In genomic region chr15:61707952-61708351, GRCm38 (mm10) we compare ENCODE assay signal across 9 mouse cellular contexts.
DNase-seq lines count a peak whose midpoint lies in the region; ATAC-seq and TF ChIP-seq lines count a peak whose summit lies in the region.
"Had no signal": no experiment of that assay in that cellular context is flagged by ENCODE, and none has a peak within 500 bp of the region (broad histone marks: within the 10 kb centered on the region; RNA-seq: fewer than 3 reads in every experiment).

No protein-coding gene starts in this region.

- H3K27ac ChIP-seq in forebrain, postnatal 0 days (ENCODE audit: low read depth, low read length) = no peak overlapping the region
- no peak overlapping the region for H3K27ac ChIP-seq in forebrain, embryonic 11.5 days (ENCODE audit: low read depth, low read length)
- peak overlapping the region; percentile 52; the same call in 1 of the 2 replicates for H3K27ac ChIP-seq in heart, embryonic 15.5 days
- H3K27ac ChIP-seq in lung, embryonic 15.5 days = 0 out of 2 replicates have a peak overlapping the region, but pooled peaks have one; percentile 42
- no peak overlapping the region for H3K27ac ChIP-seq in liver, embryonic 12.5 days
- no peak overlapping the region for H3K27ac ChIP-seq in neural tube, embryonic 15.5 days (replicated peaks)
- H3K27ac ChIP-seq: limb, embryonic 15.5 days had no signal

- H3K27me3 ChIP-seq in forebrain, postnatal 0 days (ENCODE audit: insufficient read depth, low read length) = no peaks in the 10 kb centered on the region
- no peaks in the 10 kb centered on the region for H3K27me3 ChIP-seq in forebrain, embryonic 11.5 days (ENCODE audit: control insufficient read depth, insufficient read depth, low read length)
- no peaks in the 10 kb centered on the region for H3K27me3 ChIP-seq in heart, embryonic 15.5 days
- no peaks in the 10 kb centered on the region for H3K27me3 ChIP-seq in lung, embryonic 15.5 days
- H3K27me3 ChIP-seq in liver, embryonic 12.5 days (replicated peaks) = no peaks in the 10 kb centered on the region
- H3K27me3 ChIP-seq in neural tube, embryonic 15.5 days (replicated peaks) = no peaks in the 10 kb centered on the region
- H3K27me3 ChIP-seq: limb, embryonic 15.5 days had no signal

- H3K36me3 ChIP-seq in forebrain, postnatal 0 days (ENCODE audit: insufficient read depth) = no peaks in the 10 kb centered on the region
- H3K36me3 ChIP-seq in forebrain, embryonic 11.5 days (ENCODE audit: control insufficient read depth, insufficient read depth, low read length) = no peaks in the 10 kb centered on the region
- no peaks in the 10 kb centered on the region for H3K36me3 ChIP-seq in heart, embryonic 15.5 days
- no peaks in the 10 kb centered on the region for H3K36me3 ChIP-seq in lung, embryonic 15.5 days
- H3K36me3 ChIP-seq in liver, embryonic 12.5 days = no peaks in the 10 kb centered on the region
- no peaks in the 10 kb centered on the region for H3K36me3 ChIP-seq in neural tube, embryonic 15.5 days
- H3K36me3 ChIP-seq: limb, embryonic 15.5 days had no signal

- WGBS in forebrain, postnatal 0 days = 50% methylated on average over 6 of the region's 6 CpGs
- WGBS in forebrain, embryonic 11.5 days = 90% methylated on average over 6 of the region's 6 CpGs
- WGBS in heart, embryonic 15.5 days = 15% methylated on average over 6 of the region's 6 CpGs
- 27% methylated on average over 6 of the region's 6 CpGs for WGBS in lung, embryonic 15.5 days
- 38% methylated on average over 6 of the region's 6 CpGs for WGBS in liver, embryonic 12.5 days (ENCODE audit: insufficient replicate concordance)
- 80% methylated on average over 6 of the region's 6 CpGs for WGBS in neural tube, embryonic 15.5 days

- no peak overlapping the region for H3K4me2 ChIP-seq in forebrain, postnatal 0 days (ENCODE audit: low read depth)
- no peak overlapping the region for H3K4me2 ChIP-seq in forebrain, embryonic 11.5 days (ENCODE audit: low read depth, low read length, severe bottlenecking)
- peak overlapping the region; percentile 28 for H3K4me2 ChIP-seq in heart, embryonic 15.5 days
- H3K4me2 ChIP-seq in lung, embryonic 15.5 days = no peak overlapping the region; the same call in 1 of the 2 replicates
- no peak overlapping the region for H3K4me2 ChIP-seq in liver, embryonic 12.5 days
- no peak overlapping the region for H3K4me2 ChIP-seq in neural tube, embryonic 15.5 days
- H3K4me2 ChIP-seq: limb, embryonic 15.5 days had no signal

- no peak overlapping the region for H3K4me3 ChIP-seq in forebrain, postnatal 0 days (ENCODE audit: low read depth, low read length)
- H3K4me3 ChIP-seq in forebrain, embryonic 11.5 days (ENCODE audit: low read depth, low read length) = no peak overlapping the region
- H3K4me3 ChIP-seq in heart, embryonic 15.5 days = no peak overlapping the region
- H3K4me3 ChIP-seq in lung, embryonic 15.5 days = no peak overlapping the region
- H3K4me3 ChIP-seq in liver, embryonic 12.5 days = no peak overlapping the region
- no peak overlapping the region for H3K4me3 ChIP-seq in neural tube, embryonic 15.5 days (replicated peaks)
- H3K4me3 ChIP-seq: limb, embryonic 15.5 days had no signal

- DNase-seq in forebrain, postnatal 0 days = peak; percentile 57
- no peak for DNase-seq in forebrain, embryonic 11.5 days (ENCODE audit: low spot score)
- peak; percentile 68 for DNase-seq in adrenal gland, adult 2 months
- DNase-seq in spleen, postnatal 4 days (ENCODE audit: low spot score in 2 of 2) = no peak

- ATAC-seq in forebrain, postnatal 0 days = peak; percentile 60
- no peak for ATAC-seq in forebrain, embryonic 11.5 days (replicated peaks; ENCODE audit: low FRiP score)
- ATAC-seq in heart, embryonic 15.5 days (replicated peaks; ENCODE audit: insufficient number of reproducible peaks, insufficient read depth, low FRiP score, low read depth) = 0 out of 2 replicates have a peak, but pooled peaks have one; percentile 50
- ATAC-seq in lung, embryonic 15.5 days (ENCODE audit: borderline replicate concordance, extremely low read depth, low FRiP score, low TSS enrichment) = peak; percentile 89
- ATAC-seq in liver, embryonic 12.5 days = no peak
- ATAC-seq in neural tube, embryonic 15.5 days (ENCODE audit: low FRiP score) = no peak

- H3K4me1 ChIP-seq in forebrain, postnatal 0 days (ENCODE audit: insufficient read depth) = no peaks in the 10 kb centered on the region
- H3K4me1 ChIP-seq in forebrain, embryonic 11.5 days (replicated peaks; ENCODE audit: control insufficient read depth, insufficient read depth, low read length) = no peaks in the 10 kb centered on the region
- H3K4me1 ChIP-seq in heart, embryonic 15.5 days (replicated peaks) = peaks cover 13% of the 10 kb centered on the region
- H3K4me1 ChIP-seq in lung, embryonic 15.5 days = peaks cover 14% of the 10 kb centered on the region
- no peaks in the 10 kb centered on the region for H3K4me1 ChIP-seq in liver, embryonic 12.5 days
- no peaks in the 10 kb centered on the region for H3K4me1 ChIP-seq in neural tube, embryonic 15.5 days

- no peak overlapping the region for H3K9ac ChIP-seq in forebrain, postnatal 0 days
- H3K9ac ChIP-seq in forebrain, embryonic 11.5 days (ENCODE audit: low read length) = no peak overlapping the region
- no peak overlapping the region for H3K9ac ChIP-seq in heart, embryonic 15.5 days
- H3K9ac ChIP-seq in lung, embryonic 15.5 days = no peak overlapping the region
- H3K9ac ChIP-seq in liver, embryonic 12.5 days = no peak overlapping the region
- H3K9ac ChIP-seq in neural tube, embryonic 15.5 days (replicated peaks) = no peak overlapping the region
- H3K9ac ChIP-seq: limb, embryonic 15.5 days had no signal

- no peak for TF ChIP-seq CTCF in forebrain, postnatal 0 days (IDR thresholded peaks at IDR 0.05; ENCODE audit: low read depth)

- no peaks in the 10 kb centered on the region for H3K9me3 ChIP-seq in forebrain, postnatal 0 days (ENCODE audit: low read length)
- H3K9me3 ChIP-seq in forebrain, embryonic 11.5 days (ENCODE audit: control insufficient read depth, low read length) = no peaks in the 10 kb centered on the region
- no peaks in the 10 kb centered on the region for H3K9me3 ChIP-seq in heart, embryonic 15.5 days (replicated peaks)
- no peaks in the 10 kb centered on the region for H3K9me3 ChIP-seq in lung, embryonic 15.5 days
- H3K9me3 ChIP-seq in liver, embryonic 12.5 days (replicated peaks) = no peaks in the 10 kb centered on the region
- H3K9me3 ChIP-seq in neural tube, embryonic 15.5 days (replicated peaks) = no peaks in the 10 kb centered on the region
- H3K9me3 ChIP-seq: limb, embryonic 15.5 days had no signal

Comparison
In these comparisons a context has a peak if more than half of its experiments do, and no peak if none do; other contexts are left out.
1. ATAC-seq: peak in forebrain, postnatal 0 days (single experiment), heart, embryonic 15.5 days (single experiment) and lung, embryonic 15.5 days (single experiment); none in forebrain, embryonic 11.5 days (single experiment), liver, embryonic 12.5 days (single experiment) and neural tube, embryonic 15.5 days (single experiment).
2. DNase-seq: peak in forebrain, postnatal 0 days (single experiment) and adrenal gland, adult 2 months (single experiment); none in forebrain, embryonic 11.5 days (single experiment) and spleen, postnatal 4 days (0 of 2).
3. H3K27ac ChIP-seq: peak in heart, embryonic 15.5 days (single experiment) and lung, embryonic 15.5 days (single experiment); none in forebrain, postnatal 0 days (single experiment), forebrain, embryonic 11.5 days (single experiment), liver, embryonic 12.5 days (single experiment) and neural tube, embryonic 15.5 days (single experiment).